Mouse (Mus musculus): ENCODE data around the gene Trub1.

DNA sequence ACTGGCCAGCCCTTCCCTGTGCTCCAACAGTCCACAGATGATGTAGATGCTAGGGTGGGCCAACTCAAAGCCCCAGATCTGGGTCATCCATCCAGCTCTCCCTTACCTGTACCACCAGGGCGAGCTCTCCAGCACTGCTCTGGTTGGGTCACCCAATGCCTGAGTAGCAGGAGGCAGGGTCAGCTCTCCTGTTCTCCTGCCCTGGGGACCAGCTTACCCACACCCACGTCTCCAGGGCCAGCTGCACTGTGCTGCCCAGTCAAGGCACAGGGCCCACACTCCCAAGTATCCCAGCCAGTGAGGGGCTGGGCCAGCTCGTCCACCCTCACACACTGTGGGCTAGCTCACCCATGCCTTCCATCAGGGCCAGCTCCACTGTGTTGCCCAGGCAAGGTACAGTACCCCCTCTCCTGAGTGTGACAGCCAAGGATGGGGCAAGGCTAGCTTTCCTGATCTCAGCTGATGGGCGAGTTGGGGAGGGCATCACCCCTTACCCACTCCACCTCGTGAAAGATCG lies 29.1 kb downstream of the Trub1 start:
- TF ChIP-seq POLR2A (IDR thresholded peaks at IDR 0.05; ENCODE audit: extremely low read depth, insufficient read depth, low read length): no peak
- TF ChIP-seq CTCF (IDR thresholded peaks at IDR 0.05; ENCODE audit: low read depth, low read length): no peak
